In genomic region chr6:107513716-107514115, GRCm38 (mm10) we compare ENCODE assay signal across 22 mouse cellular contexts. TPM values are rescaled to one million over a fixed set of nuclear protein-coding genes. Genes with fewer than 3 reads are reported as not detected.
DNase-seq lines count a peak whose midpoint lies in the region; ATAC-seq and TF ChIP-seq lines count a peak whose summit lies in the region.
"Had no signal": no experiment of that assay in that cellular context is flagged by ENCODE, and none has a peak within 500 bp of the region (broad histone marks: within the 10 kb centered on the region; RNA-seq: fewer than 3 reads in every experiment).

No protein-coding gene starts in this region.

- TF ChIP-seq EP300 in heart, adult 2 months (IDR thresholded peaks at IDR 0.05; ENCODE audit: insufficient read depth, low read depth, low read length), result no peak

- no peaks in the 10 kb centered on the region for H3K4me1 ChIP-seq in forebrain, embryonic 15.5 days
- H3K4me1 ChIP-seq in forebrain, embryonic 14.5 days (ENCODE audit: control insufficient read depth, insufficient read depth, low read length), result no peaks in the 10 kb centered on the region
- H3K4me1 ChIP-seq in midbrain, embryonic 16.5 days (ENCODE audit: control insufficient read depth, insufficient read depth, low read length), result 0 out of 2 replicates have a peak, but pooled peaks cover 3% of the 10 kb centered on the region
- H3K4me1 ChIP-seq in midbrain, postnatal 0 days (ENCODE audit: insufficient read depth, low read length), result no peaks in the 10 kb centered on the region; the same call in 1 of the 2 replicates
- no peaks in the 10 kb centered on the region for H3K4me1 ChIP-seq in heart, adult 2 months (ENCODE audit: control insufficient read depth, insufficient read depth, low read length)
- H3K4me1 ChIP-seq: embryonic facial prominence, embryonic 12.5 days; forebrain, embryonic 13.5 days; heart, embryonic 12.5 days; hindbrain, embryonic 10.5 days; intestine, embryonic 15.5 days had no signal

- H3K4me3 ChIP-seq in forebrain, embryonic 15.5 days, result no peak overlapping the region
- no peak overlapping the region for H3K4me3 ChIP-seq in forebrain, embryonic 14.5 days (ENCODE audit: low read depth, low read length)
- H3K4me3 ChIP-seq in midbrain, embryonic 16.5 days (ENCODE audit: low read depth, low read length), result no peak overlapping the region
- no peak overlapping the region for H3K4me3 ChIP-seq in midbrain, postnatal 0 days (ENCODE audit: low read depth, low read length)
- H3K4me3 ChIP-seq in heart, adult 2 months, result no peak overlapping the region
- H3K4me3 ChIP-seq: embryonic facial prominence, embryonic 12.5 days; forebrain, embryonic 13.5 days; heart, embryonic 12.5 days; hindbrain, embryonic 10.5 days; intestine, embryonic 15.5 days had no signal

- ATAC-seq in forebrain, embryonic 15.5 days (replicated peaks), result peak; percentile 41; the same call in 1 of the 2 replicates
- no peak for ATAC-seq in forebrain, embryonic 14.5 days
- ATAC-seq in midbrain, embryonic 16.5 days, result peak; percentile 68
- ATAC-seq in midbrain, postnatal 0 days (ENCODE audit: low FRiP score), result no peak
- ATAC-seq: CD4-positive, CD25-positive, alpha-beta regulatory T cell, adult 4 months; forebrain, embryonic 13.5 days; intestine, embryonic 15.5 days had no signal

- no peaks in the 10 kb centered on the region for H3K9me3 ChIP-seq in forebrain, embryonic 15.5 days
- H3K9me3 ChIP-seq in forebrain, embryonic 14.5 days (replicated peaks; ENCODE audit: control insufficient read depth, low read length), result no peaks in the 10 kb centered on the region
- no peaks in the 10 kb centered on the region for H3K9me3 ChIP-seq in midbrain, embryonic 16.5 days (replicated peaks; ENCODE audit: control insufficient read depth, low read length, poor library complexity, severe bottlenecking)
- H3K9me3 ChIP-seq in midbrain, postnatal 0 days (ENCODE audit: low read length), result no peaks in the 10 kb centered on the region
- H3K9me3 ChIP-seq: embryonic facial prominence, embryonic 12.5 days; forebrain, embryonic 13.5 days; heart, embryonic 12.5 days; hindbrain, embryonic 10.5 days; intestine, embryonic 15.5 days had no signal

- intact Hi-C loops in heart, adult 2 months (cut with DNase I), result no loop called here

- no peaks in the 10 kb centered on the region for H3K27me3 ChIP-seq in forebrain, embryonic 15.5 days
- H3K27me3 ChIP-seq in forebrain, embryonic 14.5 days (replicated peaks; ENCODE audit: control insufficient read depth, insufficient read depth, low read length), result no peaks in the 10 kb centered on the region
- no peaks in the 10 kb centered on the region for H3K27me3 ChIP-seq in midbrain, embryonic 16.5 days (ENCODE audit: control insufficient read depth, insufficient read depth, low read depth, low read length)
- H3K27me3 ChIP-seq in midbrain, postnatal 0 days (ENCODE audit: insufficient read depth, low read length), result no peaks in the 10 kb centered on the region
- H3K27me3 ChIP-seq in heart, adult 2 months (ENCODE audit: control insufficient read depth, insufficient read depth, low read length), result no peaks in the 10 kb centered on the region
- H3K27me3 ChIP-seq: embryonic facial prominence, embryonic 12.5 days; forebrain, embryonic 13.5 days; heart, embryonic 12.5 days; intestine, embryonic 15.5 days had no signal

- H3K79me2 ChIP-seq in heart, adult 2 months (replicated peaks; ENCODE audit: control insufficient read depth, insufficient read depth, low read length), result no peaks in the 10 kb centered on the region

- TF ChIP-seq POLR2A in heart, adult 2 months (IDR thresholded peaks at IDR 0.05; ENCODE audit: insufficient read depth, low read depth, low read length), result no peak

- no peak for DNase-seq in forebrain, embryonic 14.5 days (ENCODE audit: low spot score)
- DNase-seq in frontal cortex, postnatal 36 days (ENCODE audit: low spot score in 2 of 2), result peak; percentile 23 to 32
- no peak for DNase-seq in frontal cortex, postnatal 10 days (ENCODE audit: low spot score in 2 of 2)
- no peak for DNase-seq in midbrain, postnatal 0 days (ENCODE audit: low spot score)
- no peak for DNase-seq in heart, adult 2 months
- DNase-seq: adrenal gland, adult 8-10 months; adrenal gland, postnatal 36 days; B cell, adult 2 months; cerebellum, adult 11-12 months; cerebellum, adult 9-10 months; cerebellum, postnatal 25 days; gastrocnemius, postnatal 14 days had no signal

- no peak overlapping the region for H3K27ac ChIP-seq in forebrain, embryonic 15.5 days (replicated peaks)
- H3K27ac ChIP-seq in forebrain, embryonic 14.5 days (ENCODE audit: low read depth, low read length), result no peak overlapping the region
- H3K27ac ChIP-seq in midbrain, embryonic 16.5 days (ENCODE audit: low read length), result no peak overlapping the region
- H3K27ac ChIP-seq in midbrain, postnatal 0 days (ENCODE audit: low read depth, low read length), result no peak overlapping the region
- H3K27ac ChIP-seq in heart, adult 2 months, result no peak overlapping the region
- H3K27ac ChIP-seq: embryonic facial prominence, embryonic 12.5 days; forebrain, embryonic 13.5 days; hindbrain, embryonic 10.5 days; hindbrain, embryonic 14.5 days; intestine, embryonic 15.5 days had no signal

- 78% methylated on average over 4 of the region's 4 CpGs for WGBS in forebrain, embryonic 15.5 days
- WGBS in forebrain, embryonic 14.5 days, result 87% methylated on average over 4 of the region's 4 CpGs
- WGBS in midbrain, embryonic 16.5 days, result 63% methylated on average over 4 of the region's 4 CpGs
- 51% methylated on average over 4 of the region's 4 CpGs for WGBS in midbrain, postnatal 0 days
- 66% methylated on average over 4 of the region's 4 CpGs for WGBS in heart, adult 2 months

- no peak overlapping the region for H3K9ac ChIP-seq in forebrain, embryonic 15.5 days (replicated peaks)
- no peak overlapping the region for H3K9ac ChIP-seq in forebrain, embryonic 14.5 days (ENCODE audit: low read length)
- H3K9ac ChIP-seq in midbrain, embryonic 16.5 days (ENCODE audit: low read depth, low read length), result no peak overlapping the region
- no peak overlapping the region for H3K9ac ChIP-seq in midbrain, postnatal 0 days (replicated peaks; ENCODE audit: low read length, poor library complexity, severe bottlenecking)
- no peak overlapping the region for H3K9ac ChIP-seq in heart, adult 2 months (ENCODE audit: low read depth, low read length)
- H3K9ac ChIP-seq: embryonic facial prominence, embryonic 12.5 days; forebrain, embryonic 13.5 days; heart, embryonic 12.5 days; hindbrain, embryonic 14.5 days; intestine, embryonic 15.5 days had no signal

- no peak for TF ChIP-seq CTCF in midbrain, postnatal 0 days (IDR thresholded peaks at IDR 0.05)
- TF ChIP-seq CTCF in heart, adult 2 months (IDR thresholded peaks at IDR 0.05), result no peak

- H3K36me3 ChIP-seq in forebrain, embryonic 15.5 days, result no peaks in the 10 kb centered on the region
- H3K36me3 ChIP-seq in forebrain, embryonic 14.5 days (ENCODE audit: control insufficient read depth, insufficient read depth, low read length), result no peaks in the 10 kb centered on the region
- no peaks in the 10 kb centered on the region for H3K36me3 ChIP-seq in midbrain, embryonic 16.5 days (ENCODE audit: control insufficient read depth, insufficient read depth, low read length)
- no peaks in the 10 kb centered on the region for H3K36me3 ChIP-seq in midbrain, postnatal 0 days (ENCODE audit: insufficient read depth, low read length)
- H3K36me3 ChIP-seq in heart, adult 2 months (ENCODE audit: control insufficient read depth, insufficient read depth, low read length), result no peaks in the 10 kb centered on the region
- H3K36me3 ChIP-seq: embryonic facial prominence, embryonic 12.5 days; G1E; heart, embryonic 12.5 days; hindbrain, embryonic 10.5 days; intestine, embryonic 15.5 days had no signal

- H3K4me2 ChIP-seq in forebrain, embryonic 15.5 days (replicated peaks), result no peak overlapping the region
- no peak overlapping the region for H3K4me2 ChIP-seq in forebrain, embryonic 14.5 days (ENCODE audit: low read length)
- no peak overlapping the region for H3K4me2 ChIP-seq in midbrain, embryonic 16.5 days (ENCODE audit: low read length)
- no peak overlapping the region for H3K4me2 ChIP-seq in midbrain, postnatal 0 days (ENCODE audit: low read depth, low read length, poor library complexity, severe bottlenecking)
- H3K4me2 ChIP-seq: embryonic facial prominence, embryonic 12.5 days; forebrain, embryonic 13.5 days; heart, embryonic 12.5 days; hindbrain, embryonic 14.5 days; intestine, embryonic 15.5 days had no signal

RNA-seq across cellular contexts. Expression of gene Lrrn1, which starts 15.9 kb away (rescaled TPM):
- 36.2 and 41.5 TPM in 2 replicates for polyA plus RNA-seq in forebrain, embryonic 15.5 days (2015; fragmentation: Nextera tagmentation; extraction: Ambion mirVana)
- 47.8 and 57.2 TPM in 2 replicates for polyA plus RNA-seq in forebrain, embryonic 14.5 days (2014; fragmentation: Nextera tagmentation; extraction: Ambion mirVana)
- 60.1 and 67.0 TPM in 2 replicates for polyA plus RNA-seq in midbrain, embryonic 16.5 days (2015; fragmentation: Nextera tagmentation; extraction: Ambion mirVana)
- total RNA-seq in midbrain, postnatal 0 days (2014; rRNA removed), result 63.7 and 64.6 TPM in 2 replicates
- 46.9 and 50.6 TPM in 2 replicates for polyA plus RNA-seq in midbrain, postnatal 0 days (2015; fragmentation: Nextera tagmentation; extraction: Ambion mirVana)
- under 1 TPM; 0.05 to 0.11 TPM for total RNA-seq in heart, adult 2 months (2021)
- 0.29 and 0.47 TPM in 2 replicates for polyA plus RNA-seq in heart, adult 2 months (2012; rRNA removed)
- total RNA-seq: G1E had no signal
- polyA plus RNA-seq: CD4-positive, CD25-positive, alpha-beta regulatory T cell, adult 4 months; G1E had no signal

Comparison
In these comparisons a context has a peak if more than half of its experiments do, and no peak if none do; other contexts are left out.
1. ATAC-seq: peak in forebrain, embryonic 15.5 days (single experiment) and midbrain, embryonic 16.5 days (single experiment); none in forebrain, embryonic 14.5 days (single experiment) and midbrain, postnatal 0 days (single experiment).
2. DNase-seq: peak in frontal cortex, postnatal 36 days (2 of 2); none in forebrain, embryonic 14.5 days (single experiment), frontal cortex, postnatal 10 days (0 of 2), midbrain, postnatal 0 days (single experiment) and heart, adult 2 months (0 of 2).
3. RNA of gene Lrrn1, which starts 15.9 kb away (polyA plus RNA-seq): 60.1 to 67.0 TPM in midbrain, embryonic 16.5 days, 47.8 to 57.2 TPM in forebrain, embryonic 14.5 days, 46.9 to 50.6 TPM in midbrain, postnatal 0 days and 36.2 to 41.5 TPM in forebrain, embryonic 15.5 days; 0.29 to 0.47 TPM in heart, adult 2 months; every median in the first group is over 10 times any median in the second.